Mouse (Mus musculus): ENCODE data around the gene Tspan18.
A peak's percentile ranks its signal among the peaks of the same experiment; 100 is the strongest.

The Tspan18 gene

DNA sequence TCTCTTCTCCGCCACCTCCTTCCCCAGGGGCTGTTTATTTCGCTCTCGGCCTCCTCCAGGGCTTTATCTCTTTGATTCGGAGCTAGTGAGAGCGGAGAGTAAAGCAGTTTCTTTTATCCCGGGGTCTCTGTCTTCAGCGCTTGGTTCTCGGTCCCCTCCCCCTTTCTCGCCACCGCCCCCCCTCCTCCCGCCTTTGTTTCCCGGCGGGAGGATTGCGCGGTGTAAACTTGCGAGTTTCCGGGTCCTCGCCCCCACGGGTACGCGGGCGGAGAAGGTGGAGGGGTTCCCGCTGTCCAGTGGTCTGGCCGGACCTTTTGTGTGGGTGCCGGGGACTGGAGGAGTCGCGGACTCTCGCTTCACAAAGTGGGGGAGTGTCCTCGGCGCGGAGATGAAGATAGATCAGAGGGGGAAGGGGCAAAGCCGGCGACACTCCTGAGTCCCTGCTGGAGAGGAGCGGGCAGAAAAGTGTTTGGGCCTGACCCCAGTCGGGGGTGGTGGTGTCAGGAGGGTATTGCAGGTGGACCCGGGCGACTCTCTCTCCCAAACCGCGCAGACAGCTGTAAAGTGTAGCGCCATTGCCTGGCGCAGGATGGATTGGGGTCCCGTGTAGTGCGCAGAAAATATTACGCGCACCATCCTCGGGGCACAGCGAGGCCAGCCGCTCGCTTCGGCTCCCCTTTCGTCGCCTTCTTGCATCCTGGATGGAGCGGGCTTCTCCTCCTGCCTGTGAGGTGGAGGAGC is 146.1 kb downstream of the Tspan18 start:
- peak; percentile 67 for DNase-seq (ENCODE audit: extremely low spot score, low spot score)

DNA sequence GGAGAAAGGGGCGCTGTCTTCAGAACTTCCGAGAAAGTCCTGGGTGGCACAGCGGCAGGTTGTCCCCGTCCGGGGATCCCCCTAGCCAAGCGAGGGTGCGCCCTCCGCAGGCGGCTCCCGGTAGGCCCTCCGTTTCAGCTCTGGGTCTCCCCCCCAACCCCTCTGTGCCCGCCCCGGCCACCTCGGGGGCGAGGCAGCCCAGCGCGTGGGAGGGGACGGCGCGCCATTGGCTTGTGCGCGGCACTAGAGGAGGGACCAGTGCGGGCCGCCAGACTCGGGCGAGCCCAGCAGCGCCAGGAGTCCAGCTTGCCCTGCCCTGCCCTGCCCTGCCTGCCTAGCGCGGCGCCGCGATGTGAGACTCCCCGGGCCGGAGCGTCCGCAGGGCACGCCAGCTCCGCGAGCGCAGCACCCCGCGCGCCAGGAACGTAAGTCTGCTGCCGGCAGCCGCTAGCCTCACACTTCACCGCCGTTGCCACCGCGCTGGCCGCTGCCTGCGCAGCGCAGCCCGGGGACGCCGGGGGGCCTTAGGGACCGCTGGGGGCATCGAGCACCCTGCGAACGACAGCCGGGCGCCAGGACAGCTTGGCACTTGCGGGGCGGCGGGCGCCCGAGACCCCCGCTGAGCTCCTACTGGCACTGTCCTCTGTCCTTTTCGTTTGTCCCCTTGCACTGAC is 146.8 kb downstream of the Tspan18 start, which contains the start of gene Trp53i11:
Gene Trp53i11 (plus strand): TSS at position 226 of the 674 bp plus-strand sequence.
- peak; percentile 80 for DNase-seq (ENCODE audit: extremely low spot score, low spot score)

DNA sequence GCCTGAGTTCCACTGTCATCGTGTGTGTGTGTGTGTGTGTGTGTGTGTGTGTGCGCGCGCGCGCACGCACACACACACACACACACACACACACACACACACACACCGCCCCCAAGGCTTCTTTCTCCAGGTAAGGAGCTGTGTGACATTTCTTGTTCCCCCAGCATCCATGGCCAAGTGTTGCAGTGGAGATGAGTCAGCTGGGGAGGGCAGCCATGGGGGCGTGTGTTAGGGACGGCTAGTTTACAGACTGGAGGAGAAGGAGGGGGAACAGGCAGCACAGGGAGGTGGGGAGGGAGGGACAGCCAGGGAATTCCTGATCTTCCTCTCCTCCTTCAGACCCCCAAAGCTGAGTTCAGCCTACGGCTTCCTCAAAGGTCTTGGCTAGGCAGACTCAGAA is 151.4 kb downstream of the Tspan18 start:
- DNase-seq (ENCODE audit: extremely low spot score, low spot score): no peak

DNA sequence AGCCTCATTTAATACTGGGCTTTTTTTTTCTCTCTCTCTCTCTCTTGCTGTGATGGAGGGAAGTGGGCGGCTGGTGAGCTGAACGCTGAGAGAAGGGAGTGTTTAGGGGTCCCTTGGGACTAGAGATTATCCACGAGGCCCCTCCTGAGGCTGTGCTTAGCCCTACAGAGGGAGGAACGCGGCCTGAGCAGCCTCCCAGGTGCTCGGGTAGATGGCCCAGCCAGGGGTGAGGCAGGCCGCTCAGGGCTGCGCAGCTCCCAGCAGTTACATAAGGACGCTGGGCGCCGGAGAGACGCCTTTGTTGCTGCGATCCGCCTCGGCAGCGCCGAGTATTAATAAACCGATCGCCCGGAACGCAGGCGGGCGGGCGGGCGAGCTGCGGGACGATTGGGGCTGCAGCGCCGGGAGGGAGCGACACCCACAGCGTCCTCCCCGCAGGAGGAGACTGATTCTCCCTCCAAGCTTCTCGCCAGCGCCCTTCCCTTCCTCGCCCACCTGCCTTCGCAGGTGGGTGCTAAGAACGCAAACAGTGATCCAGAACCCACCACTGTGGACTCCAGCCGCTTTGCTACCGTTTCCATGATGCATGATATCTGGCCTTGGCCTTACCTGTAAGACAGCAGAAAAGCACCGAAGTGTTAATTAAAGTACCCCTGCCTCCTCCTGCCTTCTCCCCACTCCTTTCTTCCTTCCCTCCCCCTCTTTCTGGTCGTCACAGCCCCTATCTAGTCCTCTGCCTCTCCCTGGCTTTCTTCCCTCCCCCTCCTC is 154.0 kb downstream of the Tspan18 start:
- peak; percentile 52 for DNase-seq (ENCODE audit: extremely low spot score, low spot score)

- DNase-seq (ENCODE audit: extremely low spot score, low spot score): no peak
These were observed 154.7 kb downstream of the Tspan18 start for GRCm38 (mm10) chr2:93179603-93180002.

DNA sequence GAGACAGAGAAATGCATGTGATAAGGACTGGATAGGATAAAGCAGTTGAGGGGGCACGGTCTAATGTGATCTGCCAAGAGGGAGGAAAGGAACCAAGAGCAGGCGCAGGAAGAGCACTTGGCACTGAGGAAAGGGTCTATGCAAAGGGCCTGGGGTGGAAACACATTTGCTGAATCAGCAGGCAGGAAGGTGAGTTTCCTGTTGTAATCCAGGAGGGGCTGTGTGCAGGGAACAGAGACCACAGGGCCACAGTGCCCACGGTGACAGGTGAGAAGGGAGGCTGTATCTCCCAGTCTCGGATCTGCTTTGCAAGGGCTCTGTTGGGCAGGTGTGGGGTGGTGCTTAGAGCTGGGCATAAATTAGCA is 156.0 kb downstream of the Tspan18 start:
- DNase-seq (ENCODE audit: extremely low spot score, low spot score): peak; percentile 14

GRCm38 (mm10) chr2:93177668-93178312 is 156.5 kb downstream of the Tspan18 start:
- peak; percentile 46 for DNase-seq (ENCODE audit: extremely low spot score, low spot score)

DNA sequence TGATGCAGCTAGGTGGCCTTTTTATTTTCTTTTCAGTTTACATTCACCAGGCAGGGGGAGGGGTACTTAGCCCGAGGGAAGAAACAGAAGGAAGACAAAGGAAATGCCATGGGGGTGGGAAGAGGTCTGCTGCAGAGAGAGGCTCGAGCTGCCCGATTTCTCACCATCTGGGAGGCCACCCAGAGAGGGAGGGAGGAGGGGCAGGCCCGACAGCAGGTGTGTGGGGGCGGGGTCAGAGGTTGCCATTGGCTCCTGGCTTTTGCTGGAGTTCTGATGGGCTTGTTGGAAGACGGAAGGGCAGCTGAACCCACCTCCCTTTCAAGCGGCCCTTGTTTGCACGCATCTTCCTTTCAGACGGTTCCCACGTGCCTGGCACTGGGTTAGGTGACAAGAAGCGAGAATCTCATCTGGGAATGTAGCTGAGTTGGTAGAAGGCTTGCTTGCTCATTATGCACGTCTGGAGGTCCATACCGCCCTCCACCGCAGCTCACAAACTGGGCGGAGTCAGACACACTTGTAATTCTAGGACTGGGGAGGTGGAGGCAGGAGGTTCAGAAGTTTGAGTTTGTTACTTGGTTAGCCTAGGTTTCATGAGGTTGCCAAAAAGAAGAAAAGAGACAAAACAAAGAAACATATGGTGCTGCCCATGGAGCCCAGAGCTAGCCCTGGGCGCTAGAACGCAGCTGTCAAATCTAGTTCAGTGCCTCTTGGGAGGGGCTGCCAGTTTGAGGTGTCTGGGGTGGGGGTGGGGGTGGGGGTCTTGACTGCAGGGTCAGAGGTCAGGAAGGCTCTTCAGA is 157.2 kb downstream of the Tspan18 start:
- peak; percentile 81 for DNase-seq (ENCODE audit: extremely low spot score, low spot score)

DNA sequence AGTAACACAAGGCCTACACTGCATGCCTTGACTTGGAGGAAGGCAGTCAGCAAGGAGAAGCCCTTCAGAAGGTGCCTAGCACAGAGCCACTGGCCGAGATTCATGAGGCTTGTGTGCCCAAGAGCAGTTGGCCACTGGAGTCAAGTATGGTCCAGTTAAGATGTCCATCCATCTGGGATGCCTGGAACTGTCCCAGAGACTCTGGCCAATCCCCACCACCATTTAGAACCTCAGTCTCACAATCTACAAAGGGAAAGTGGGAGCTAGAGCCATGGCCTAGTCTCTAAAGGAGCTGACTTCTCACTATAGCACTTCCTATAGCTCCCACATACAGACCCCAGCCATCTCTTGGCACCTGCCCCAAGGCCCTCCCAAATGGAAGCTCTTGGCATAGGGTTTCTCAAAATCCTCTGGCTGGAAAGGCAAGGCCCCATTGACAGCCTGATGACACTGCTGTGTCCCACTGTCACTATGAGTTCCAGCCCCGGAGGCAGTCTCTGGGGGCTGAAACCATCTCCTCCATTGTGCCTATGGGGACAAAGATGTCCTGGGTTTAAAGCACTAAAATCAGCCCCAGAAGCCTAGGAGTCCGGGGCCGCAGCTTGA is 158.0 kb downstream of the Tspan18 start:
- DNase-seq (ENCODE audit: extremely low spot score, low spot score): peak; percentile 22

DNA sequence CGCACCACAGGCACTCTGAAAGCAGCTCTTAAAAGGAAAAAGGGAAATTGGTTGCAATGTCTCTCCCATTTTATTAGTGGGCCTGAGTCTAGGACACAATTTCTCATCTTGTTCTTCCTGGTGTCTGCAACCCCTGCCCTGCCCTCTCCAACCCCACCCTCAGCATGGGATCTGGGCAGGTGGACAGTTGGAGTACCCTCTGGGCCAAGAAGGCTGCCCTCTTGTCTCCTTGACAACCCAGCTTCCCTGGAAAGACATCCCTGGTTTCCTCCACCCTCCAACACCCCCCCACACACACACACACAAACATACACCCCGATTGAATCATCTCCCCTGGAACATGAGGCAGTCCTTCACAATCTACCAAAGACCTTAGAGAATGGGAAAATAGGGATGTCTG is 158.6 kb downstream of the Tspan18 start:
- DNase-seq (ENCODE audit: extremely low spot score, low spot score): peak; percentile 15

DNA sequence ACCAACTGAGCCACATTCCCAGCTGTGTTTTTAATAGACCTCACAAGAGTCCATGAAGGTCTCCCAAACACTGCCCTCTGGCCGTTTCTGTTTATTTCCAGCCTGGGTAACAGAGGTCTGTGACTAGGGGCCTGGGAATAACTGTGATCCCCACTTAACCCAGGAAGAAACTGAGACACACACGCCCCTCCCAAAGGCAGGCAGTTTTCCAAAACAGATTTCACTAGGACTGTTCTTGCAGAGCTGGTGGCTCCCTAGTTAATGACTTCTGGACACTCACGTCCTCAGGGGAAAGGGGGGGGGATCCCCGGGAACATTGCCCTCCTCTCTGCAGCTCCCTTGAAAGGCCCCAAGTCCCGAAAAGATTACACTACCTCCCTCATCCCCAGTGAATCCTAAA is 159.0 kb downstream of the Tspan18 start:
- DNase-seq (ENCODE audit: extremely low spot score, low spot score): peak; percentile 17

GRCm38 (mm10) chr2:93174159-93174558 is 160.1 kb downstream of the Tspan18 start:
- no peak for DNase-seq (ENCODE audit: extremely low spot score, low spot score)

DNA sequence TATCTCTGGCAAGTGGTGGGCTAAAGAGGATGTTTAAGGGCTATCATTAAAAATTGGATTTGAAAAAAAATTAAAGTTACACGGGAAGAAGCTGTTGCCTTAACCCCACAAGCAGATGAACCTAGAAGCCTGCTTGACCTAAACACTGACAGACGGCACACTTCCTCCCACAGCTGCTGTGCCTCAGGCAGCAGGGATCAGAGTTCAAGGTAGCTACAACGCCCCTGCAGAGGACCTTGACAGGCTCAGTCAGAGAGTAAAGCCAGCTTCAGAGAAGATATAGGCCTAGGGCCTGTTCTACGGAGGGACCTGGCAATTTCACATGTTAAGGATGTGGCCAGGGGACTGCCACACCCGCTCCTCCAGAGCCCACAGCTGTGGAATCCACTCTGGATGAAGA is 161.8 kb downstream of the Tspan18 start:
- no peak for DNase-seq (ENCODE audit: extremely low spot score, low spot score)

DNA sequence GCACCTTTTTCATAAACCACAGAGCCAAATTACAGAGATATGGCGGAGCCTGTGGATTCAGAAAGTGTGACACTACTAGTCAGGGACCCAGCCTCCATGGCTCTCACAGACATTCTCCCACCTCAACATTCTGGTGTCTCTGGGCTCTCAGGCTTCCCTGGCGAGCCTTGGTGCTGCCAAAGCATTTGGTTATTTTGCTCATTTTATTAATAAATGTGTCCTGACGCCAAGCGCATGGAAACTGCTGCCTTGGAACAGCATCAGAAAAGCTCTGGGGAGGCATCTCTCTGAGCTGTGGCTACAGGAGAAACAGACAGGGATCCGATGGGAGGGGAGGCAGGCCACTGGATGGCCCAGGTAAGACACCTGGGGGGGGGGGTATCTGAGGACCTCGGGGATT is 162.4 kb downstream of the Tspan18 start:
- DNase-seq (ENCODE audit: extremely low spot score, low spot score): no peak

DNA sequence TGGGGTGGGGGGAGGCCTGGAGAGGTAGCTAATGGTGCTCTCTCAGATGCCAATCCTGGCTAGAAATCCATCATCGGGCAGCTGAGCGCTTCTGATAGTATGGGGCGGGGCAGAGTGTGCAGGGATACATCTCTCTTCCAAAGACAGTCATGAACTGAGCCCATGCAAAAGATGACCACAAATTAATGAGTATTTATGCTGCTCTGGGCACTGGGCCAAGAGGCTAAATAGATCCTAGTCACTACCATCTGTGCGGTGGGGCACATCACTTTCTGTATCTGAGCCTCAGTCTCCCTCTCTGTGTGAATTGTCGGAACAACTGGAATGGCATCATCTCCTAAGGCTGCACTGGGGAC is 163.5 kb downstream of the Tspan18 start:
- no peak for DNase-seq (ENCODE audit: extremely low spot score, low spot score)

- DNase-seq (ENCODE audit: extremely low spot score, low spot score): no peak
These were observed 164.0 kb downstream of the Tspan18 start for GRCm38 (mm10) chr2:93170156-93170844.

DNA sequence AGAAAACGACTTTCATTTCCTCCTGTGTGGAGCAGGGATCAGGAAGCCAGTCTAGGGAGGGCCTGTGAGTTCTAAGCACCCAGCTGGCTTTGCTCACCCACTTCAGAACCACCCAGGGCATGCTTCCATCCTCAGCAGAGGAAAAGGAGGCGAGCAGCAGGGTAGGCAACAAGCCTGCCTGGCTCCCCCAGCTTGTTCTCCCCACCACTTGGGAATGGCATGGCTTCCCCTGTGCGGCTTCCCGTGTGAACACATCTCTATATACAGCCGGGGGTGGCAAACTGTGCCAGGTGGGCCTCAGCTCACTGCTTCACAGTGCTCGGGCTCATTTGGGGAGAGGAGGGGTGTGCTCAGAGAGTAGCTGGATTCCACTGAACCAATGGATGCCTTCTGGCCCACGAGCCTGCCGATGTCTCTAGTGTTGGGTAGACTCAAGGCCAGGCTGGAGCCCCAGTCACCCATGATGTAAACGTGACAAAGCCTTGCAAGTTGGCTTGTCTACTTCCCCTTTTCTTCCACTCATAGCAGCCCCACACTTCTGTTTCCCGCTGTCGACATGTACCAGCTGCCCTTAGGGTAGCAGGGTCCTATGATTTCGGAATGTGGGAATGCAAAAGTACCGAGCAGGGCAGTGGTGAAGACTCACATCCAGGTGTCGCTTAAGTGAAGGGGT is 167.4 kb downstream of the Tspan18 start:
- no peak for DNase-seq (ENCODE audit: extremely low spot score, low spot score)

DNA sequence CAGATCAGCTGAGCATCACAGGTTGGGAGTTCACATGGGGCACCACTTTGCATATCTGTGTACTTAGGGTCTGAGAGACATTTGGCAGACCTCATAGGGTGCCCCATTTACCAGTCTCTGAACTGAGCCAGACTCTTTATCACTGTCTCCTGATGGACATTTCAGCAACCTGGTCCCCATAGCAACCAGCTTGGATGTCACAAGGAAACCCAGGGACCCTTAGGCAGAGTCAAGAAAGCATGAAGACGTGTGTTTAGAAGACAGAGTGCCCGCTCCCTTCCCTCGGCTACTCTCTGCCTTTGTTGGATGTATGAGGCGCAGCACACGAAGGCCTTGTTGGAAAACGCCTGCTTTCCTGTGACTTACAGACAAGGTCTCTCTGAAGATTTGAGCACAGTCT is 168.0 kb downstream of the Tspan18 start:
- no peak for DNase-seq (ENCODE audit: extremely low spot score, low spot score)

GRCm38 (mm10) chr2:93163750-93164335 is 170.5 kb downstream of the Tspan18 start:
- DNase-seq (ENCODE audit: extremely low spot score, low spot score): no peak

Data from neural tube, embryonic 10.5 days (tissue).